Mouse (Mus musculus) thymus, adult 2 months (tissue): ENCODE measurements at regions not wholly inside any gene's neighbourhood (a gene's known extent, or its start where the extent isn't known, plus 50 kb on each side); places are given as distances from the start of the nearest gene placed in this dataset.

ENCODE experiments used
- DNase-seq: peaks from one replicate; pipeline ENCODE4 v3.0.0; 2021
- H3K27ac ChIP-seq: fragments of 200-500 bp; 2 replicates; pipeline ENCODE4 v1.5.1; 2012; ENCODE audit warnings: low read length, control low read depth; ENCODE audit not compliant: control insufficient read depth, insufficient read depth
- H3K27me3 ChIP-seq: fragments of 200-500 bp; 2 replicates; pipeline ENCODE4 v1.6.1; 2012; ENCODE audit warnings: mild to moderate bottlenecking, low read length, moderate library complexity, mixed read lengths; ENCODE audit not compliant: control insufficient read depth, insufficient read depth
- H3K36me3 ChIP-seq: fragments of 200-500 bp; 2 replicates; pipeline ENCODE4 v1.6.1; 2012; ENCODE audit warnings: mild to moderate bottlenecking, low read length, moderate library complexity; ENCODE audit not compliant: control insufficient read depth, insufficient read depth
- H3K4me1 ChIP-seq: fragments of 200-500 bp; replicated peaks from 2 replicates; pipeline ENCODE4 v1.6.1; 2012; ENCODE audit warnings: low read length; ENCODE audit not compliant: control insufficient read depth, insufficient read depth
- H3K4me3 ChIP-seq: fragments of 200-500 bp; 2 replicates; pipeline ENCODE4 v1.5.1; 2012; ENCODE audit warnings: mild to moderate bottlenecking, low read length, control low read depth, moderate library complexity; ENCODE audit not compliant: control insufficient read depth, insufficient read depth
- CTCF ChIP-seq: fragments of 200-500 bp; IDR thresholded peaks from 2 replicates; pipeline ENCODE4 v1.5.1; 2012; ENCODE audit warnings: mild to moderate bottlenecking, control low read depth, low read length, moderate library complexity, borderline replicate concordance; ENCODE audit not compliant: control insufficient read depth, poor library complexity, insufficient read depth; ENCODE audit errors: extremely low read depth
- POLR2A ChIP-seq: fragments of 200-500 bp; IDR thresholded peaks from 2 replicates; pipeline ENCODE4 v1.6.1; 2012; ENCODE audit warnings: mild to moderate bottlenecking, low read length, control low read depth, moderate library complexity; ENCODE audit not compliant: control insufficient read depth, poor library complexity, insufficient read depth; ENCODE audit errors: extremely low read depth
- WGBS: fragments of 180-500 bp; shearing (Covaris S2); methylation state at CpG from one replicate; pipeline ENCODE4 v1.1.7; 2018; 5-methylcytosine and 5-hydroxymethylcytosine counted together

GRCm38 (mm10) chr17:83093862-83094261 is 121.2 kb upstream of the Pkdcc start:
- H3K4me1 ChIP-seq = no peaks in the 10 kb centered on the region
- 84% methylated on average over 5 of the region's 5 CpGs for WGBS

GRCm38 (mm10) chr17:83096451-83096850 is 118.6 kb upstream of the Pkdcc start:
- no peak for TF ChIP-seq POLR2A
- TF ChIP-seq CTCF = no peak
- WGBS = 87% methylated on average over 8 of the region's 8 CpGs
- Histone ChIP-seq H3K4me1 (no peaks in the 10 kb centered on the region), H3K36me3 (no peaks in the 10 kb centered on the region), H3K4me3 (no peak overlapping the region), H3K27ac (no peak overlapping the region), H3K27me3 (no peaks in the 10 kb centered on the region)
- no peak for DNase-seq

More at GRCm38 (mm10) chr17:83093862-83094261, 121.2 kb upstream of the Pkdcc start:
- DNase-seq = no peak
- Histone ChIP-seq H3K27me3 (no peaks in the 10 kb centered on the region), H3K36me3 (no peaks in the 10 kb centered on the region), H3K27ac (no peak overlapping the region), H3K4me3 (no peak overlapping the region)
- TF ChIP-seq POLR2A = no peak
- no peak for TF ChIP-seq CTCF

- over 99% methylated on average over 16 of the region's 16 CpGs for WGBS
- no peaks in the 10 kb centered on the region for H3K27me3 ChIP-seq
- DNase-seq = no peak
- TF ChIP-seq POLR2A = no peak
- TF ChIP-seq CTCF = no peak
- no peaks in the 10 kb centered on the region for H3K36me3 ChIP-seq
- no peak overlapping the region for H3K4me3 ChIP-seq
- H3K27ac ChIP-seq = no peak overlapping the region
- no peaks in the 10 kb centered on the region for H3K4me1 ChIP-seq
Measured at GRCm38 (mm10) chr17:83097998-83098397, 117.1 kb upstream of the Pkdcc start.

- Histone ChIP-seq H3K36me3 (no peaks in the 10 kb centered on the region), H3K4me1 (no peaks in the 10 kb centered on the region), H3K27ac (no peak overlapping the region), H3K4me3 (no peak overlapping the region), H3K27me3 (no peaks in the 10 kb centered on the region)
- no peak for TF ChIP-seq POLR2A
- TF ChIP-seq CTCF = no peak
- no peak for DNase-seq
- WGBS = 90% methylated on average over 12 of the region's 12 CpGs
Measured at GRCm38 (mm10) chr17:83098679-83099413, 116.2 kb upstream of the Pkdcc start.

- DNase-seq = no peak
- Histone ChIP-seq H3K4me1 (no peaks in the 10 kb centered on the region), H3K27ac (no peak overlapping the region), H3K36me3 (no peaks in the 10 kb centered on the region), H3K27me3 (no peaks in the 10 kb centered on the region), H3K4me3 (no peak overlapping the region)
- TF ChIP-seq CTCF (no peak), POLR2A (no peak)
- WGBS = 33% methylated on average over 7 of the region's 7 CpGs
Measured at GRCm38 (mm10) chr17:83101035-83101434, 114.1 kb upstream of the Pkdcc start.

- Histone ChIP-seq H3K4me1 (no peaks in the 10 kb centered on the region), H3K4me3 (no peak overlapping the region), H3K27me3 (no peaks in the 10 kb centered on the region), H3K27ac (no peak overlapping the region), H3K36me3 (no peaks in the 10 kb centered on the region)
- DNase-seq = no peak
- WGBS = 98% methylated on average over 14 of the region's 14 CpGs
- TF ChIP-seq POLR2A = no peak
- no peak for TF ChIP-seq CTCF
Measured at GRCm38 (mm10) chr17:83101756-83102155, 113.3 kb upstream of the Pkdcc start.

GRCm38 (mm10) chr17:83102675-83103412 is 112.2 kb upstream of the Pkdcc start:
- 86% methylated on average over 6 of the region's 6 CpGs for WGBS
- no peaks in the 10 kb centered on the region for H3K27me3 ChIP-seq
- no peak for DNase-seq
- no peaks in the 10 kb centered on the region for H3K4me1 ChIP-seq
- no peak overlapping the region for H3K27ac ChIP-seq
- no peak overlapping the region for H3K4me3 ChIP-seq
- TF ChIP-seq CTCF = no peak
- no peak for TF ChIP-seq POLR2A
- no peaks in the 10 kb centered on the region for H3K36me3 ChIP-seq
